Mouse (Mus musculus) MEL (cell line): ENCODE measurements at regions not wholly inside any gene's neighbourhood (a gene's known extent, or its start where the extent isn't known, plus 50 kb on each side); places are given as distances from the start of the nearest gene placed in this dataset.

ENCODE experiments used
- DNase-seq: peaks from one replicate; pipeline ENCODE4 v3.0.0; 2011; ENCODE audit warnings: low read depth, low spot score
- H3K27ac ChIP-seq: 2 replicates; pipeline ENCODE4 v1.5.1; 2012; ENCODE audit warnings: low read depth, mild to moderate bottlenecking, control low read depth, low read length, moderate library complexity; ENCODE audit not compliant: control insufficient read depth
- H3K27me3 ChIP-seq, 2 experiments: fragments of 150-350 bp in 1 of 2; sonication (generic) in 1 of 2; 2 replicates each; pipeline ENCODE4 v1.6.1; 2012; ENCODE audit warnings: low read length in 2 of 2, mild to moderate bottlenecking in 2 of 2, improper control_type of control experiment in 1 of 2, moderate library complexity in 1 of 2; ENCODE audit not compliant: insufficient read depth in 2 of 2, control insufficient read depth in 1 of 2
- H3K36me3 ChIP-seq, 2 experiments: 2 replicates each; pipeline ENCODE4 v1.6.1; 2012 to 2014; ENCODE audit warnings: low read length in 2 of 2, improper control_type of control experiment in 1 of 2, inconsistent platforms in 1 of 2, mild to moderate bottlenecking in 1 of 2; ENCODE audit not compliant: insufficient read depth in 2 of 2, control insufficient read depth in 1 of 2
- H3K4me1 ChIP-seq, 2 experiments: fragments of 150-350 bp in 1 of 2; sonication (generic) in 1 of 2; 2 replicates each; pipeline ENCODE4 v1.6.1; 2012; ENCODE audit warnings: low read length in 2 of 2, improper control_type of control experiment in 1 of 2, mild to moderate bottlenecking in 1 of 2; ENCODE audit not compliant: insufficient read depth in 2 of 2, control insufficient read depth in 1 of 2
- H3K4me3 ChIP-seq, 2 experiments: fragments of 150-350 bp in 1 of 2; sonication (generic) in 1 of 2; 2 replicates each; pipeline ENCODE4 v1.5.1; 2012; ENCODE audit warnings: low read depth in 2 of 2, low read length in 2 of 2, mild to moderate bottlenecking in 2 of 2, moderate library complexity in 2 of 2, control low read depth in 1 of 2, improper control_type of control experiment in 1 of 2; ENCODE audit not compliant: control insufficient read depth in 1 of 2, insufficient read depth in 1 of 2
- H3K79me2 ChIP-seq: 2 replicates; pipeline ENCODE4 v1.6.1; 2012; ENCODE audit warnings: mild to moderate bottlenecking, low read length, moderate library complexity; ENCODE audit not compliant: control insufficient read depth, poor library complexity, insufficient read depth
- H3K9ac ChIP-seq: 2 replicates; pipeline ENCODE4 v1.6.1; 2012; ENCODE audit warnings: low read depth, mild to moderate bottlenecking, control low read depth, low read length, moderate library complexity; ENCODE audit not compliant: control insufficient read depth, poor library complexity, severe bottlenecking
- H3K9me3 ChIP-seq: fragments of 150-350 bp; sonication (generic); replicated peaks from 2 replicates; pipeline ENCODE4 v1.6.1; 2012; ENCODE audit warnings: mild to moderate bottlenecking, low read length, improper control_type of control experiment, moderate library complexity; ENCODE audit not compliant: insufficient read depth
- BHLHE40 ChIP-seq: IDR thresholded peaks from 2 replicates; pipeline ENCODE4 v1.6.1; 2012; ENCODE audit warnings: low read depth, mild to moderate bottlenecking, inconsistent platforms, low read length, improper control_type of control experiment, borderline replicate concordance
- E2F4 ChIP-seq: IDR thresholded peaks from 2 replicates; pipeline ENCODE4 v1.6.1; 2011; ENCODE audit warnings: low read depth, low read length, improper control_type of control experiment, borderline replicate concordance
- GABPA ChIP-seq: IDR thresholded peaks from 2 replicates; pipeline ENCODE4 v1.6.1; 2012; ENCODE audit warnings: low read depth, mild to moderate bottlenecking, inconsistent platforms, low read length, improper control_type of control experiment, moderate library complexity
- GATA1 ChIP-seq: IDR thresholded peaks from 2 replicates; pipeline ENCODE4 v1.6.1; 2011; ENCODE audit warnings: low read depth, low read length, improper control_type of control experiment
- HCFC1 ChIP-seq: IDR thresholded peaks from 2 replicates; pipeline ENCODE4 v1.6.1; 2012; ENCODE audit warnings: low read depth, mild to moderate bottlenecking, inconsistent platforms, low read length, improper control_type of control experiment, moderate library complexity
- JUND ChIP-seq: IDR thresholded peaks from 2 replicates; pipeline ENCODE4 v1.6.1; 2011; ENCODE audit warnings: low read depth, mild to moderate bottlenecking, improper control_type of control experiment, low read length
- MAFK ChIP-seq: IDR thresholded peaks from 2 replicates; pipeline ENCODE4 v1.6.1; 2011; ENCODE audit warnings: low read depth, mild to moderate bottlenecking, low read length, improper control_type of control experiment, borderline replicate concordance
- MAZ ChIP-seq: IDR thresholded peaks from 2 replicates; pipeline ENCODE4 v1.6.1; 2012; ENCODE audit warnings: low read depth, mild to moderate bottlenecking, inconsistent platforms, low read length, improper control_type of control experiment
- MEF2A ChIP-seq: IDR thresholded peaks from 2 replicates; pipeline ENCODE4 v1.6.1; 2014; ENCODE audit warnings: low read depth, mild to moderate bottlenecking, inconsistent platforms, low read length, improper control_type of control experiment; ENCODE audit not compliant: poor library complexity, insufficient replicate concordance, severe bottlenecking; ENCODE audit errors: extremely low read depth
- POLR2AphosphoS2 ChIP-seq: IDR thresholded peaks from 2 replicates; pipeline ENCODE4 v1.6.1; 2011; ENCODE audit warnings: low read length, improper control_type of control experiment
- RAD21 ChIP-seq: IDR thresholded peaks from 2 replicates; pipeline ENCODE4 v1.6.1; 2011; ENCODE audit warnings: mild to moderate bottlenecking, low read depth, low read length, improper control_type of control experiment
- TAL1 ChIP-seq: IDR thresholded peaks from 2 replicates; pipeline ENCODE4 v1.6.1; 2012; ENCODE audit warnings: mild to moderate bottlenecking, inconsistent platforms, low read length, moderate library complexity, mixed read lengths
- UBTF ChIP-seq: IDR thresholded peaks from 2 replicates; pipeline ENCODE4 v1.6.1; 2012; ENCODE audit warnings: low read depth, mild to moderate bottlenecking, inconsistent platforms, low read length, improper control_type of control experiment, moderate library complexity, borderline replicate concordance; ENCODE audit not compliant: insufficient read depth
- USF1 ChIP-seq: IDR thresholded peaks from 2 replicates; pipeline ENCODE4 v1.6.1; 2014; ENCODE audit warnings: low read depth, mild to moderate bottlenecking, inconsistent platforms, low read length, improper control_type of control experiment, moderate library complexity
- ZNF384 ChIP-seq: IDR thresholded peaks from 2 replicates; pipeline ENCODE4 v1.6.1; 2012; ENCODE audit warnings: low read depth, mild to moderate bottlenecking, inconsistent platforms, low read length, improper control_type of control experiment

- Histone ChIP-seq H3K79me2 (no peaks in the 10 kb centered on the region), H3K9ac (no peak overlapping the region), H3K4me1 (no peaks in the 10 kb centered on the region), H3K36me3 (no peaks in the 10 kb centered on the region), H3K27ac (no peak overlapping the region), H3K9me3 (no peaks in the 10 kb centered on the region; the same call in 1 of the 2 replicates), H3K4me3 (no peak overlapping the region), H3K27me3 (no peaks in the 10 kb centered on the region)
- TF ChIP-seq TAL1: no peak
- no peak for TF ChIP-seq MEF2A
- TF ChIP-seq BHLHE40: no peak
- no peak for TF ChIP-seq GATA1
- no peak for TF ChIP-seq HCFC1
- no peak for TF ChIP-seq MAFK
- TF ChIP-seq GABPA: no peak
- no peak for TF ChIP-seq MAZ
- no peak for DNase-seq
Measured at GRCm38 (mm10) chr12:113428901-113429300, 60.4 kb upstream of the Adam6b start.

- no peak overlapping the region for H3K27ac ChIP-seq
Measured at GRCm38 (mm10) chr12:113430340-113430739, 59.0 kb upstream of the Adam6b start.

More at GRCm38 (mm10) chr12:113430340-113430739, 59.0 kb upstream of the Adam6b start:
- no peak for DNase-seq
- no peak overlapping the region for H3K9ac ChIP-seq
- no peaks in the 10 kb centered on the region for H3K79me2 ChIP-seq
- H3K9me3 ChIP-seq: no peaks in the 10 kb centered on the region; the same call in 1 of the 2 replicates
- H3K4me3 ChIP-seq: no peak overlapping the region
- no peaks in the 10 kb centered on the region for H3K36me3 ChIP-seq
- no peaks in the 10 kb centered on the region for H3K4me1 ChIP-seq
- no peaks in the 10 kb centered on the region for H3K27me3 ChIP-seq
- TF ChIP-seq USF1 (no peak), MAZ (no peak), HCFC1 (no peak), E2F4 (no peak), POLR2AphosphoS2 (no peak), JUND (no peak), RAD21 (no peak), ZNF384 (no peak), UBTF (no peak)
